Mouse (Mus musculus): ENCODE measurements around the gene Npw. TPM values are rescaled to one million over a fixed set of nuclear protein-coding genes. Genes with fewer than 3 reads are reported as not detected.

The Npw gene
- polyA plus RNA-seq, 1 experiment = not detected

GRCm38 (mm10) chr17:24651835-24652234 is 6.4 kb downstream of the Npw start:
- no peak overlapping the region for H3K4me3 ChIP-seq (ENCODE audit: insufficient read depth, low read length)
- no peak overlapping the region for H3K27ac ChIP-seq (ENCODE audit: insufficient read depth, low read depth, low read length)
- peaks cover 8% of the 10 kb centered on the region for H3K4me1 ChIP-seq (ENCODE audit: control insufficient read depth, insufficient read depth, low read length)
- TF ChIP-seq POLR2A (IDR thresholded peaks at IDR 0.05; ENCODE audit: borderline replicate concordance, low read depth, low read length) = no peak
- TF ChIP-seq CTCF (IDR thresholded peaks at IDR 0.05; ENCODE audit: low read depth, low read length) = no peak

GRCm38 (mm10) chr17:24650766-24651165 is 7.5 kb downstream of the Npw start:
- no peak for TF ChIP-seq CTCF (IDR thresholded peaks at IDR 0.05; ENCODE audit: low read depth, low read length)
- no peak for TF ChIP-seq POLR2A (IDR thresholded peaks at IDR 0.05; ENCODE audit: borderline replicate concordance, low read depth, low read length)
- Histone ChIP-seq H3K4me1 (ENCODE audit: control insufficient read depth, insufficient read depth, low read length) (peaks cover 8% of the 10 kb centered on the region), H3K27ac (ENCODE audit: insufficient read depth, low read depth, low read length) (no peak overlapping the region), H3K4me3 (ENCODE audit: insufficient read depth, low read length) (no peak overlapping the region)

GRCm38 (mm10) chr17:24650070-24650616 is 8.1 kb downstream of the Npw start, which contains the start of gene Slc9a3r2:
Gene Slc9a3r2 (minus strand): TSS chr17:24650327.
- Histone ChIP-seq H3K27ac (ENCODE audit: insufficient read depth, low read depth, low read length) (no peak within 1 kb of the TSS), H3K4me1 (ENCODE audit: control insufficient read depth, insufficient read depth, low read length) (peaks cover 8% of the 10 kb centered on the region), H3K4me3 (ENCODE audit: insufficient read depth, low read length) (peak within 1 kb of the TSS; percentile 56)
- TF ChIP-seq CTCF (IDR thresholded peaks at IDR 0.05; ENCODE audit: low read depth, low read length) (no peak), POLR2A (IDR thresholded peaks at IDR 0.05; ENCODE audit: borderline replicate concordance, low read depth, low read length) (no peak)

- H3K27ac ChIP-seq (ENCODE audit: insufficient read depth, low read depth, low read length) = no peak overlapping the region
- H3K4me1 ChIP-seq (ENCODE audit: control insufficient read depth, insufficient read depth, low read length) = peaks cover 8% of the 10 kb centered on the region
- no peak for TF ChIP-seq POLR2A (IDR thresholded peaks at IDR 0.05; ENCODE audit: borderline replicate concordance, low read depth, low read length)
- TF ChIP-seq CTCF (IDR thresholded peaks at IDR 0.05; ENCODE audit: low read depth, low read length) = no peak
- H3K4me3 ChIP-seq (ENCODE audit: insufficient read depth, low read length) = peak overlapping the region; percentile 56
Observed at GRCm38 (mm10) chr17:24649581-24650069, 8.6 kb downstream of the Npw start.

- TF ChIP-seq POLR2A (IDR thresholded peaks at IDR 0.05; ENCODE audit: borderline replicate concordance, low read depth, low read length) = no peak
- no peak for TF ChIP-seq CTCF (IDR thresholded peaks at IDR 0.05; ENCODE audit: low read depth, low read length)
- no peak overlapping the region for H3K4me3 ChIP-seq (ENCODE audit: insufficient read depth, low read length)
- H3K27ac ChIP-seq (ENCODE audit: insufficient read depth, low read depth, low read length) = no peak overlapping the region
- H3K4me1 ChIP-seq (ENCODE audit: control insufficient read depth, insufficient read depth, low read length) = peaks cover 8% of the 10 kb centered on the region
Observed at GRCm38 (mm10) chr17:24648731-24649377, 9.4 kb downstream of the Npw start.

- no peak overlapping the region for H3K27ac ChIP-seq (ENCODE audit: insufficient read depth, low read depth, low read length)
- H3K4me3 ChIP-seq (ENCODE audit: insufficient read depth, low read length) = no peak overlapping the region
- H3K4me1 ChIP-seq (ENCODE audit: control insufficient read depth, insufficient read depth, low read length) = peaks cover 8% of the 10 kb centered on the region
- TF ChIP-seq CTCF (IDR thresholded peaks at IDR 0.05; ENCODE audit: low read depth, low read length) = no peak
- TF ChIP-seq POLR2A (IDR thresholded peaks at IDR 0.05; ENCODE audit: borderline replicate concordance, low read depth, low read length) = no peak
Observed at GRCm38 (mm10) chr17:24647493-24647892, 10.8 kb downstream of the Npw start.

- H3K4me3 ChIP-seq (ENCODE audit: insufficient read depth, low read length) = no peak overlapping the region
- H3K27ac ChIP-seq (ENCODE audit: insufficient read depth, low read depth, low read length) = no peak overlapping the region
- peaks cover 8% of the 10 kb centered on the region for H3K4me1 ChIP-seq (ENCODE audit: control insufficient read depth, insufficient read depth, low read length)
- no peak for TF ChIP-seq POLR2A (IDR thresholded peaks at IDR 0.05; ENCODE audit: borderline replicate concordance, low read depth, low read length)
Observed at GRCm38 (mm10) chr17:24646381-24646780, 11.9 kb downstream of the Npw start.

GRCm38 (mm10) chr17:24645916-24646315 is 12.3 kb downstream of the Npw start:
- H3K4me1 ChIP-seq (ENCODE audit: control insufficient read depth, insufficient read depth, low read length) = peaks cover 8% of the 10 kb centered on the region
- H3K27ac ChIP-seq (ENCODE audit: insufficient read depth, low read depth, low read length) = no peak overlapping the region
- H3K4me3 ChIP-seq (ENCODE audit: insufficient read depth, low read length) = no peak overlapping the region
- TF ChIP-seq POLR2A (IDR thresholded peaks at IDR 0.05; ENCODE audit: borderline replicate concordance, low read depth, low read length) (no peak), CTCF (IDR thresholded peaks at IDR 0.05; ENCODE audit: low read depth, low read length) (no peak)

GRCm38 (mm10) chr17:24644875-24645721 is 13.2 kb downstream of the Npw start:
- Histone ChIP-seq H3K4me1 (ENCODE audit: control insufficient read depth, insufficient read depth, low read length) (peaks cover 4% of the 10 kb centered on the region; the same call in 1 of the 2 replicates), H3K4me3 (ENCODE audit: insufficient read depth, low read length) (no peak overlapping the region), H3K27ac (ENCODE audit: insufficient read depth, low read depth, low read length) (no peak overlapping the region)
- TF ChIP-seq POLR2A (IDR thresholded peaks at IDR 0.05; ENCODE audit: borderline replicate concordance, low read depth, low read length) (no peak), CTCF (IDR thresholded peaks at IDR 0.05; ENCODE audit: low read depth, low read length) (no peak)
